Mouse (Mus musculus) heart, adult 2 months (tissue): Measurements from ENCODE around the gene Spi1.

ENCODE experiments used
- CTCF ChIP-seq: fragments of 200-600 bp; IDR thresholded peaks from 2 replicates; pipeline ENCODE4 v1.8.1; 2022; ENCODE audit warnings: antibody characterized with exemption, mild to moderate bottlenecking, moderate library complexity
- EP300 ChIP-seq: fragments of 200-500 bp; IDR thresholded peaks from 2 replicates; pipeline ENCODE4 v1.6.1; 2011; ENCODE audit warnings: low read depth, low read length, control low read depth; ENCODE audit not compliant: insufficient read depth
- POLR2A ChIP-seq: fragments of 200-500 bp; IDR thresholded peaks from 2 replicates; pipeline ENCODE4 v1.6.1; 2011; ENCODE audit warnings: mild to moderate bottlenecking, low read depth, low read length, control low read depth; ENCODE audit not compliant: insufficient read depth

DNA sequence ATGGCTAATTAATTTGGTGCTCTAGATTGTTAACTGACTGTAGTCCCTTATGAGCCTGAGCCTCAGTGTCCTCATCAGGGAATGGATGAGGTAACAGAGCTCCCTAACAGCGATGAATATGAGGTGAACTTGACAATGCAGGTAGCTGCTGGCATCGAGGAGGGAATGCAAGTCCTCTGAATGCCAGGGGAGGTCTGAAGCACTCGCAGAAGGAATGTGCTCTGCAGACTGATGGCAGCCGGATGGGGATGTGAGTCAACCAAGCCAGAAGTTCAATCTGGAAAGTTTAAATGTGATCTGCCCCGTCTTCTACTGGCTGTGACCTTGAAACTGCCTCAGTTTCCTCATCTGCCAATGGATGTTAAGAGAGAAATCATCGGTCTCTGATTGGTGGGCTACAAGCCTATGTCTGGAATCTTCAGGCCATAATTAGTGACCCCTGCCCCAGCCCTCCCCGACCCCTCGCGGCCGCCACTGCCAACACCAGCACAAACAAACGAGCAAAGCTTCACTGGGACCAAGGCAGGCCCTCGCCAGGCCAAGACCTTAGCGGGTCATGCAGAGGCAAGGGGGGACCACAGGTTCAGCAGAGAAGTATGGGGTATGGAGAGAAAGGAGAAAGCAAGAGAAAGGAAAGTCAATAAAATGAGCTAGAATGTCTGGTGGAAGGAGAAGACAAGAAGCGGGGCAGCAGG is 12.7 kb upstream of the Spi1 start:
- TF ChIP-seq POLR2A (no peak), CTCF (no peak), EP300 (no peak)
